Mouse (Mus musculus): ENCODE results near the gene Kcna2. TPM values are rescaled to one million over a fixed set of nuclear protein-coding genes. Genes with fewer than 3 reads are reported as not detected.

Gene Kcna2
- total and polyA plus RNA-seq, 2 experiments from 2014 or later = 1.0 to 11.3 TPM

GRCm38 (mm10) chr3:107162741-107163140 lies 61.8 kb downstream of the Kcna2 start:
- Histone ChIP-seq H3K27ac (ENCODE audit: low read depth, low read length) (no peak overlapping the region), H3K36me3 (ENCODE audit: insufficient read depth) (no peaks in the 10 kb centered on the region), H3K9me3 (ENCODE audit: low read length) (no peaks in the 10 kb centered on the region), H3K4me1 (ENCODE audit: insufficient read depth) (peaks cover 5% of the 10 kb centered on the region; the same call in 1 of the 2 replicates), H3K4me2 (ENCODE audit: low read depth) (no peak overlapping the region), H3K27me3 (ENCODE audit: insufficient read depth, low read length) (no peaks in the 10 kb centered on the region), H3K4me3 (ENCODE audit: low read depth, low read length) (no peak overlapping the region), H3K9ac (no peak overlapping the region)
- no peak for DNase-seq
- no peak for ATAC-seq
- whole genome bisulfite sequencing = 78% methylated on average over 2 of the region's 2 CpGs
- TF ChIP-seq CTCF (IDR thresholded peaks at IDR 0.05; ENCODE audit: low read depth) = no peak

Other genes with a start within 250 kb of the Kcna2 start
- gene Kcna3, start 65.0 kb upstream of the Kcna2 start, total RNA-seq (2014; rRNA removed) = 30.4 and 34.7 TPM in 2 replicates
- gene Kcna3, start 65.0 kb upstream of the Kcna2 start, polyA plus RNA-seq (2015; fragmentation: Nextera tagmentation; extraction: Ambion mirVana) = 8.1 and 13.9 TPM in 2 replicates
- gene Kcna10, start 81.9 kb downstream of the Kcna2 start, total RNA-seq (2014; rRNA removed) = not detected in 2 replicates
- gene Kcna10, start 81.9 kb downstream of the Kcna2 start, polyA plus RNA-seq (2015; fragmentation: Nextera tagmentation; extraction: Ambion mirVana) = not detected in 2 replicates
- not detected in 2 replicates for gene Cym, start 120.6 kb downstream of the Kcna2 start, total RNA-seq (2014; rRNA removed)
- not detected in 2 replicates for gene Cym, start 120.6 kb downstream of the Kcna2 start, polyA plus RNA-seq (2015; fragmentation: Nextera tagmentation; extraction: Ambion mirVana)
- not detected in 2 replicates for gene A630076J17Rik, start 129.5 kb downstream of the Kcna2 start, total RNA-seq (2014; rRNA removed)
- not detected in 2 replicates for gene A630076J17Rik, start 129.5 kb downstream of the Kcna2 start, polyA plus RNA-seq (2015; fragmentation: Nextera tagmentation; extraction: Ambion mirVana)
- 0.69 TPM in 1 of 2 replicates, not detected in the other for gene Prok1, start 138.6 kb downstream of the Kcna2 start, total RNA-seq (2014; rRNA removed)
- 0.15 TPM in 1 of 2 replicates, not detected in the other for gene Prok1, start 138.6 kb downstream of the Kcna2 start, polyA plus RNA-seq (2015; fragmentation: Nextera tagmentation; extraction: Ambion mirVana)
- gene Lamtor5, start 177.7 kb downstream of the Kcna2 start, total RNA-seq (2014; rRNA removed) = 76.1 and 77.0 TPM in 2 replicates
- gene Lamtor5, start 177.7 kb downstream of the Kcna2 start, polyA plus RNA-seq (2015; fragmentation: Nextera tagmentation; extraction: Ambion mirVana) = 188 and 228 TPM in 2 replicates
- gene Slc16a4, start 190.1 kb downstream of the Kcna2 start, total RNA-seq (2014; rRNA removed) = 1.1 and 2.3 TPM in 2 replicates
- 2.1 and 2.3 TPM in 2 replicates for gene Slc16a4, start 190.1 kb downstream of the Kcna2 start, polyA plus RNA-seq (2015; fragmentation: Nextera tagmentation; extraction: Ambion mirVana)
- gene Rbm15, start 232.5 kb downstream of the Kcna2 start, total RNA-seq (2014; rRNA removed) = 17.0 and 22.0 TPM in 2 replicates
- 4.0 and 5.5 TPM in 2 replicates for gene Rbm15, start 232.5 kb downstream of the Kcna2 start, polyA plus RNA-seq (2015; fragmentation: Nextera tagmentation; extraction: Ambion mirVana)

Data from forebrain, postnatal 0 days (tissue).